Mouse (Mus musculus) midbrain, embryonic 16.5 days (tissue): Measurements from ENCODE around the gene Rpl37. TPM values are rescaled to one million over a fixed set of nuclear protein-coding genes. Genes with fewer than 3 reads are reported as not detected.

Experiments
- ATAC-seq: fragments of 200-750 bp; cut with Nextera tagmentation; 2 replicates; pipeline ENCODE4 v1.8.0; 2017; ENCODE audit warnings: moderate TSS enrichment
- H3K27ac ChIP-seq: fragments of 300-500 bp; sonication (generic); 2 replicates; pipeline ENCODE4 v1.5.1; 2014; ENCODE audit warnings: mild to moderate bottlenecking, low read length, mixed read lengths
- H3K27me3 ChIP-seq: fragments of 300-500 bp; sonication (generic); 2 replicates; pipeline ENCODE4 v1.6.1; 2014; ENCODE audit warnings: low read depth, low read length, mixed read lengths; ENCODE audit not compliant: control insufficient read depth, insufficient read depth
- H3K36me3 ChIP-seq: fragments of 300-500 bp; sonication (generic); 2 replicates; pipeline ENCODE4 v1.6.1; 2014; ENCODE audit warnings: mild to moderate bottlenecking, low read length, moderate library complexity, mixed read lengths; ENCODE audit not compliant: control insufficient read depth, insufficient read depth
- H3K4me1 ChIP-seq: fragments of 300-500 bp; sonication (generic); 2 replicates; pipeline ENCODE4 v1.6.1; 2014; ENCODE audit warnings: mild to moderate bottlenecking, low read length, mixed read lengths; ENCODE audit not compliant: control insufficient read depth, insufficient read depth
- H3K4me2 ChIP-seq: fragments of 300-500 bp; sonication (generic); 2 replicates; pipeline ENCODE4 v1.6.1; 2014; ENCODE audit warnings: mild to moderate bottlenecking, low read length, mixed read lengths
- H3K4me3 ChIP-seq: fragments of 300-500 bp; sonication (generic); 2 replicates; pipeline ENCODE4 v1.5.1; 2014; ENCODE audit warnings: low read depth, mild to moderate bottlenecking, low read length, moderate library complexity, mixed read lengths
- H3K9ac ChIP-seq: fragments of 300-500 bp; sonication (generic); 2 replicates; pipeline ENCODE4 v1.6.1; 2014; ENCODE audit warnings: low read depth, low read length, mixed read lengths
- H3K9me3 ChIP-seq: fragments of 300-500 bp; sonication (generic); replicated peaks from 2 replicates; pipeline ENCODE4 v1.6.1; 2014; ENCODE audit warnings: mild to moderate bottlenecking, low read length, mixed read lengths; ENCODE audit not compliant: control insufficient read depth, poor library complexity, severe bottlenecking
- WGBS: fragments of 180-500 bp; shearing (Covaris S2); extraction: QIAGEN DNeasy Blood & Tissue Kit; methylation state at CpG from one replicate; pipeline ENCODE4 v1.1.7; 2014; 5-methylcytosine and 5-hydroxymethylcytosine counted together
- polyA plus RNA-seq: library from polyadenylated mRNA; unstranded; fragments of >200 nt; fragmentation: Nextera tagmentation; extraction: Ambion mirVana; gene quantifications from 2 replicates; pipeline ENCODE4 v1.2.1, GENCODE M21; 2015

Gene Rpl37
- polyA plus RNA-seq, 1 experiment from 2014 or later = 257 TPM

GRCm38 (mm10) chr15:5133301-5133700 lies 16.9 kb downstream of the Rpl37 start:
- H3K4me2 ChIP-seq = no peak overlapping the region
- no peaks in the 10 kb centered on the region for H3K9me3 ChIP-seq
- ATAC-seq = no peak
- WGBS = 67% methylated on average over 3 of the region's 3 CpGs
- no peaks in the 10 kb centered on the region for H3K4me1 ChIP-seq
- no peaks in the 10 kb centered on the region for H3K27me3 ChIP-seq
- no peak overlapping the region for H3K9ac ChIP-seq
- no peak overlapping the region for H3K27ac ChIP-seq
- H3K36me3 ChIP-seq = no peaks in the 10 kb centered on the region
- H3K4me3 ChIP-seq = no peak overlapping the region

GRCm38 (mm10) chr15:5134179-5134578 lies 17.7 kb downstream of the Rpl37 start:
- WGBS = 57% methylated on average over 3 of the region's 3 CpGs
- Histone ChIP-seq H3K27me3 (no peaks in the 10 kb centered on the region), H3K9me3 (no peaks in the 10 kb centered on the region), H3K4me1 (no peaks in the 10 kb centered on the region), H3K36me3 (no peaks in the 10 kb centered on the region), H3K27ac (no peak overlapping the region), H3K9ac (no peak overlapping the region), H3K4me3 (no peak overlapping the region), H3K4me2 (no peak overlapping the region)
- no peak for ATAC-seq

- Histone ChIP-seq H3K36me3 (no peaks in the 10 kb centered on the region), H3K27me3 (no peaks in the 10 kb centered on the region), H3K9me3 (no peaks in the 10 kb centered on the region), H3K4me2 (no peak overlapping the region), H3K4me1 (no peaks in the 10 kb centered on the region), H3K27ac (no peak overlapping the region), H3K4me3 (no peak overlapping the region), H3K9ac (no peak overlapping the region)
- no peak for ATAC-seq
- WGBS = 87% methylated on average over 8 of the region's 8 CpGs
Measured at GRCm38 (mm10) chr15:5134945-5135483, 18.6 kb downstream of the Rpl37 start.

GRCm38 (mm10) chr15:5138021-5138856 lies 21.8 kb downstream of the Rpl37 start:
- no peaks in the 10 kb centered on the region for H3K36me3 ChIP-seq
- no peak overlapping the region for H3K4me3 ChIP-seq
- H3K4me2 ChIP-seq = no peak overlapping the region
- ATAC-seq = 0 out of 2 replicates have a peak, but pooled peaks have one; percentile 38
- H3K9ac ChIP-seq = no peak overlapping the region
- H3K4me1 ChIP-seq = no peaks in the 10 kb centered on the region
- H3K27ac ChIP-seq = no peak overlapping the region
- no peaks in the 10 kb centered on the region for H3K9me3 ChIP-seq
- no peaks in the 10 kb centered on the region for H3K27me3 ChIP-seq
- WGBS = 71% methylated on average over 9 of the region's 9 CpGs

GRCm38 (mm10) chr15:5139366-5139765 lies 22.9 kb downstream of the Rpl37 start:
- no peaks in the 10 kb centered on the region for H3K27me3 ChIP-seq
- 90% methylated on average over 2 of the region's 2 CpGs for WGBS
- no peak overlapping the region for H3K9ac ChIP-seq
- no peaks in the 10 kb centered on the region for H3K36me3 ChIP-seq
- H3K4me2 ChIP-seq = no peak overlapping the region
- no peak overlapping the region for H3K27ac ChIP-seq
- no peak for ATAC-seq
- no peaks in the 10 kb centered on the region for H3K4me1 ChIP-seq
- no peaks in the 10 kb centered on the region for H3K9me3 ChIP-seq
- H3K4me3 ChIP-seq = no peak overlapping the region

GRCm38 (mm10) chr15:5139863-5140262 lies 23.4 kb downstream of the Rpl37 start:
- H3K9me3 ChIP-seq = no peaks in the 10 kb centered on the region
- WGBS = 91% methylated on average over 7 of the region's 7 CpGs
- no peak overlapping the region for H3K4me2 ChIP-seq
- H3K4me3 ChIP-seq = no peak overlapping the region
- H3K9ac ChIP-seq = no peak overlapping the region
- no peaks in the 10 kb centered on the region for H3K36me3 ChIP-seq
- H3K4me1 ChIP-seq = peaks cover 5% of the 10 kb centered on the region
- ATAC-seq = no peak
- H3K27ac ChIP-seq = no peak overlapping the region
- H3K27me3 ChIP-seq = no peaks in the 10 kb centered on the region

GRCm38 (mm10) chr15:5140357-5140756 lies 23.9 kb downstream of the Rpl37 start:
- ATAC-seq = no peak
- Histone ChIP-seq H3K27ac (no peak overlapping the region), H3K4me2 (no peak overlapping the region)

GRCm38 (mm10) chr15:5142047-5142446 lies 25.6 kb downstream of the Rpl37 start:
- ATAC-seq = no peak
- Histone ChIP-seq H3K9ac (no peak overlapping the region), H3K4me1 (peaks cover 14% of the 10 kb centered on the region), H3K27ac (no peak overlapping the region), H3K9me3 (no peaks in the 10 kb centered on the region), H3K27me3 (no peaks in the 10 kb centered on the region), H3K36me3 (no peaks in the 10 kb centered on the region), H3K4me2 (no peak overlapping the region), H3K4me3 (no peak overlapping the region)
- whole genome bisulfite sequencing = 66% methylated on average over 5 of the region's 5 CpGs

More at GRCm38 (mm10) chr15:5140357-5140756, 23.9 kb downstream of the Rpl37 start:
- Histone ChIP-seq H3K36me3 (no peaks in the 10 kb centered on the region), H3K4me1 (peaks cover 10% of the 10 kb centered on the region), H3K27me3 (no peaks in the 10 kb centered on the region), H3K4me3 (no peak overlapping the region), H3K9me3 (no peaks in the 10 kb centered on the region), H3K9ac (no peak overlapping the region)

- H3K27ac ChIP-seq = no peak overlapping the region
- H3K4me1 ChIP-seq = peaks cover 14% of the 10 kb centered on the region
- H3K4me2 ChIP-seq = no peak overlapping the region; the same call in 1 of the 2 replicates
- no peaks in the 10 kb centered on the region for H3K27me3 ChIP-seq
- 70% methylated on average over 5 of the region's 5 CpGs for WGBS
- H3K4me3 ChIP-seq = no peak overlapping the region
- ATAC-seq = no peak
- no peaks in the 10 kb centered on the region for H3K9me3 ChIP-seq
- H3K9ac ChIP-seq = no peak overlapping the region
- H3K36me3 ChIP-seq = no peaks in the 10 kb centered on the region
Measured at GRCm38 (mm10) chr15:5142714-5143113, 26.3 kb downstream of the Rpl37 start.
